Mouse (Mus musculus) lung, postnatal 10 days (tissue): ENCODE measurements at regions not wholly inside any gene's neighbourhood (a gene's known extent, or its start where the extent isn't known, plus 50 kb on each side); places are given as distances from the start of the nearest gene placed in this dataset.

Experiments used
- DNase-seq: peaks from one replicate; pipeline ENCODE4 v3.0.0; 2021

- DNase-seq = no peak
These were observed 173.4 kb upstream of the Ccdc122 start for GRCm38 (mm10) chr14:76863035-76863706.

GRCm38 (mm10) chr14:76858396-76858795 lies 178.2 kb upstream of the Ccdc122 start:
- no peak for DNase-seq

DNA sequence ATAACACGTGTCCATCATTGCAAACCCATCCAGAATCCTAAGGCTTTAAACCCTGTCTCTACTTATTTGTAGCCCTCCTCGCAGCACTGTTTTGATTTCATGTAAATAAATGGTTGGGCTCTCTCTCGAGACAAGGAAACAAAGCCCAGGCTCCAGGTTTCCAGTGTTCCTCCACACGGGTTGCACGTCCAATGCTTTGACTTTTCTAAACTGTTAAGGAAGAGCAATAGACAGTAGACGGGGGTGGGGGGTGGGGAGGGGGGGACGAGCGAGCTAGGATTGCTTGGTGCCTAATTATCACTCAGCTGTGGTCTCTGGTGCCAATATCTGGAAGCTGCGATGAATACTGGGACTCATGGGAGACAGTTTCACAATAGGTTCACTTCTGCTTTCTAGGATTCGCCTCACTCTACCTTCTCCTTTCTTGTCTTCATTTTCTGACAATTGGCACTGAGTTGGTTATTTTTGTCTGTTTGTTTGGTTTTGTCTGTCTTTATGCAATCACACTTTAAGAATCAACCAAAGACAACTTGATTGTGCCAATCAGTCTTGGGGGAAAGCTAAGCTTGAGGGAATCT lies 179.3 kb upstream of the Ccdc122 start:
- no peak for DNase-seq

- DNase-seq = no peak
These were observed 180.0 kb upstream of the Ccdc122 start for GRCm38 (mm10) chr14:76856591-76856990.

GRCm38 (mm10) chr14:76854965-76855364 lies 181.6 kb upstream of the Ccdc122 start:
- DNase-seq = no peak

GRCm38 (mm10) chr14:76851473-76852214 lies 184.9 kb upstream of the Ccdc122 start:
- DNase-seq = no peak

DNA sequence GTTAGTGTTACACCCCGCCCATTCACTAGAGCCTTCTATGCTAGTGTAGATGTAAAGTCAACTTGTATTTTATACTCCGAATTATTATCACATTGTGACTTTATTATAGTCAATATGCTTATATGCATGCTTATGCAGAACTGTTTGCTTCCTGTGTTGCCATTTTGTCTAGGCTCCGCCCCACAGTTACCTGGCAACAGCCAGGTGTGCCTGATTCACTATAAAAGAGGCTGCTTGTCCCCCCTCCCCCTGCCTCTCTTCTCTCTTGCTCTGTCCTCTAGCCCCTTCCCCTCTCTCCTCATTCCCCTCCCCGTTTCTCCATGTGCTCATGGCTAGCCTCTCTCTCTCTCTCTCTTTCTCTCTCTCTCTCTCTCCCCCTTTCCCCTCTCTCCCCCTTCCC lies 185.9 kb upstream of the Ccdc122 start:
- DNase-seq = no peak

- no peak for DNase-seq
These were observed 186.5 kb upstream of the Ccdc122 start for GRCm38 (mm10) chr14:76850051-76850450.

DNA sequence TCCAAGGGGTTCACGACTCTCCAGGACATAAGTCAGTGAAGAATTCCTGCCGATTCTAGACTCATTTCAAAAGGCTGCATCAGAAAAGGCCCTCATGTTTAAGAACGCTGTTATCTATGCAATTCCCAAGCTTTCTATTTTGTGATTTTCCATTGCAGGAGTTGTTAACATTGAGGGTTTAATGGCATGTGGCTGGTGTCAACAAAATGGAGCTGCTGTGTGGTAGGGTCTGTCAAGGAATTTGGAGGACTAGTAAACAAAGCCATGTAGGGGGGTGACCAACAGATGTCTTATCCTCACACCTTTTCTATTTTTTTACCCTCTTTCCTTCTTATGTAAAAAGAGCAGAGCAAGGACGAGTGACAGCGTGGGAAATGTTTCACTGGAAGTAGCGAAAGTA lies 186.9 kb upstream of the Ccdc122 start:
- DNase-seq = peak; percentile 36

DNA sequence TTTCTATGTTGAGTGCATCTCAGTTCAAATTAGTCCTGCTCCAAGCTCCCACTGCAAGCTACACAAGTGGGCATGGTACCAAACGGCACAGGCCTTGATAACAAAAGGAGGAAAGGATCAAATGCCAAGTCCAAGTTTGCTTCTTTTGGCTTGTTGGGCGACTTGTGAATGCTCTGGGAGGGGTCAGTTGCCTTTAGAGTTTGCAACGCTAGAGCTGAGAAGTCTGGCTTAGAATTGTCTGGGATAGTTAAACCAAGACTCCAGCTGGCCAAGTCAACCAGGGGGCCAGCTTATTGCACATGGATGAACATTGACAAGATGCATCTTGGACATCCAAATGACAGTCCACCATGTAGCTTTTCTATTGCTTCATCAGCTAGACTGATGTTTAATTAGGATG lies 187.5 kb upstream of the Ccdc122 start:
- peak; percentile 49 for DNase-seq

DNA sequence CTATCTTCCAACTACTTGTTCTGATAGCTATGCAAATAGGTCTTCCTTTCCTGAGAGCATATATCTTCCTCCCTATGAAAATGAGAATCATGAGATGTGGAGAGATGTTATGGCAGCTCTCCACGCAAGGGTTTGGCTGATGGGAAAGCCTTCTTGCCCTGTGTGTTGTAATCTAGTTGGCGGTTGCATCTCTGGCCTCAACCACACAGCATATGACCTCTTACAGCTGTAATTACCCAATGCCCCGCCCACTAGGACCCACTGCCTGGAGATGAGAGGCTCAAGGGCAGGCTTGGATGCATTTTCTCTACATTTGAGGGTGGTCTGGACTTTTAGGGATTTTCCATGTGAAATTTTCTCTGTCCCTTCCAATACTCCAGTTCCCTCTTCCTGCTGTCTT lies 190.9 kb upstream of the Ccdc122 start:
- DNase-seq = no peak

- no peak for DNase-seq
These were observed 191.9 kb upstream of the Ccdc122 start for GRCm38 (mm10) chr14:76844717-76845116.

DNA sequence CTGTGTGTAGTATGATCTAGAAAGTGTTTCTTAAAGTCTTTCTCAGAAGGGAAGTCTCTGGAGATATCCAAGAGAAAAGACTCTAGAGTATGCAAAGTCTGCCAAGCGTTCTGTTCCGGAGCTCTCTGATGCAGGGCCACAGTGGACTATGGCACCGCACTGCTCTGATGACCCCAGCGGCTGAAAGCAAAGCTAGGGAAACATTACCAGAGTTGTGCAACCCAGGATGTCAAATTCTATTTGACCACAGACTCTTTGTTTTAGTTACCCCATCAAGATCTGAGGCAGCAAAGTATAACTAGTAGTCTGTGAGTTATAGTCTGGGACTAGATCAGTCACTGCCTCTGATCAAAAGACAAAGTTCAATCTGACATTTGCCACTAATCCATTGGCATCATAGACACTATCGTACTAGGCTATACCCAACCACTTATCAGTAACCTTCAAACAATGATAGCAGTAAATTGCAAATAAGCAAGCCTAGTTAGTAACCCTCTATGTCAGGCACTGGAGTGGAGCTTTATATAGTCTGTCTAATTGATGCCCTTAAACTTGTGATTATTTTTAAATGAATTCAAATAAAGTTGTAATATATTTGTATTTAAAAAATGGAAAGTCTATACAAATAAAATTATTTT lies 198.9 kb upstream of the Ccdc122 start:
- no peak for DNase-seq

DNA sequence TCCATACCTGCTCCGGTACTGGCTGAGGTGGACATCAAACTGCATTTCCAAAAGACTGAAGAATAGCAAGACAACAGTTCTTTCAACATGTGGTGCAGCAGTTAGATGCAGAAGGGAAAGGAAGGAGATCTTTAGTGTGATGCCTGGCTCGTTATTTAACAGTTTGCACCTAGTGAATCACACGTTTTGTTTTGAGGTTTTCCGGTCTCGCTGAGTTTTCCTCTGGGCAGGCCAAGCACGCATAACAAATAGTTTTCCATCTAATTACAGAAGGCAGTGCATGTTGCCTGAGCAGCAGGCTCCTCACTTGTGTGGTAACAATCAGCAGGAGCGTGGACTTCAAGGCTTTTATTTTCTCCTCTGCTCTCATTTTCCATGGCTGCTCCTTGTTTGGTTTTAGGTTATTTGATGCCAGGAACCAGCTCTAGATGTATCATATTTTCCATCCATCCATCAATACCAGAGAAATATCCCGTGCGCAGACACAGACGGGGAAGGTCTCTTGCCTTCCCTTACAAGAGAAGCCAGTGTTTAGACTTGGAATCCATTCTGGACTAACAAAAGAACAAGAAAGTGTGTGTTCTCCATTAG lies 199.6 kb upstream of the Ccdc122 start:
- no peak for DNase-seq

- DNase-seq = no peak
These were observed 200.3 kb upstream of the Ccdc122 start for GRCm38 (mm10) chr14:76836271-76836670.

DNA sequence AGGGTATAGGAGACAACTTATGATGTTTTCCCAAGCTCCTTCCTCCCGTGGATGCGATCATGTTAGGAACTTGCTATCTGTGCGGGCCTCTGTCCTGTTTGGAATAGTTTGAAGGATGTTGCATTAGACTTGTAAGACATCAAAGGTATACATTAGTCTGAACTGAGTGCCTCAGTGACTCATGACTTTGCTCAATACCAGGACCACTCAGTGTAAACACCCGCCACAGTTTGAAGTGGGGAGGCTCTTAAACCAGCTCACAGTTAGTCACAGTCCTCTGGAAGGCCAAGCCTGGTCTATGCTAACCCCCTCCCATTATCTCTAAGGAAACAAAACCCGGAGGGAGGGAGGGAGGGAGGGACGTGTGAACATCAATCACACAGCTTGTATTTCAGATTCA lies 202.5 kb upstream of the Ccdc122 start:
- no peak for DNase-seq

- DNase-seq = no peak
These were observed 207.4 kb upstream of the Ccdc122 start for GRCm38 (mm10) chr14:76829161-76829510.

DNA sequence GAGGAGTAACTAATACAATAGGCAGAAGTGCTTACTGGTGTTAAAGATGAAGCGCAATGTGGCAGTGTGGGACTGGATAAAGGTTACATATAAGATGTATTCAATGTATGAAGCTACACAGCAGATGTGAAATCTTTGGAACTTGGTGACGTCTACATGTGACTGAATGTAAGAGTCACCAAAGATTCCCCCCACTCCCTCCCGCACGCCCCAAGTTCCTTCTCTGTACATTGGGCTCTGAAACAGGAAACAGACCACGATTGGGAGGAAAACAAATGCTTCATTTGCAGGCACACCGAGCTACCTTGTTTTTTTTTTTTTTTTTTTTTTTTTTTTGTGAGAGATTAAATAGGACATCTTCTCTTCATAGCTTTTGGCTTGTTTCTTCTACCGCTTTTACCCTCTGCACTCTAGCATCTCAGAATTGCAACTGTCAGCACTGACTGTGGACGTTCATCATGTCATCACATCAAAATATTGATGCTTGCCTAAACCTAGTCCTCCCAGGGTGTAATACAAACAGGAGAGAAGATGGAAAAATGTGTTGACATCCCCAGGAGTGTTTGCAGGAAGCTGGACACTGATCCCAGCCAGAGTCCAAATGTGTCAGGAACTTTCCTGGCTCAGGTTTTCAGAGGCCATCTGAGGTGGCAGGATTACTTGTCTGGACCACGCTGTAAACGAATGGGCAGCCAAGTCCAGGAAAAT lies 208.0 kb upstream of the Ccdc122 start:
- no peak for DNase-seq

DNA sequence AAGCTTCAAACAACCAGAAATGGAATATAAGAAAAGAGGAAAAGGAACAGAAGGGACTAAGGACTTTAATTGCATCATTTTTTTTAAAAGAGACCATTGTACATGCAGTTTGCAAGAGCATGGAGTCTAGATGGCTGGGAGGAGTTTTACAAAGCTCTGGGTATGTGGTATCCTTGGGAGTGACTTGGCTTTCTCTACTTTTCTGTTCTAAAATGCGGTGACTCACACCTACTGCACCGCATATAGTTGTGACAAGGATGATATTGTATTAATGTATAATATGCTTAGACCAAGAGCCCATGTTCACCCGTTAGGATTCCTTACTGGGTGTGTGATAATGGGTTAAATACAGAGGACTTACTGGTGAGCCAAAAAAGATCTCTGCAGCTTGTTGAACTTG lies 212.5 kb upstream of the Ccdc122 start:
- no peak for DNase-seq

- no peak for DNase-seq
These were observed 213.7 kb upstream of the Ccdc122 start for GRCm38 (mm10) chr14:76822766-76823325.

DNA sequence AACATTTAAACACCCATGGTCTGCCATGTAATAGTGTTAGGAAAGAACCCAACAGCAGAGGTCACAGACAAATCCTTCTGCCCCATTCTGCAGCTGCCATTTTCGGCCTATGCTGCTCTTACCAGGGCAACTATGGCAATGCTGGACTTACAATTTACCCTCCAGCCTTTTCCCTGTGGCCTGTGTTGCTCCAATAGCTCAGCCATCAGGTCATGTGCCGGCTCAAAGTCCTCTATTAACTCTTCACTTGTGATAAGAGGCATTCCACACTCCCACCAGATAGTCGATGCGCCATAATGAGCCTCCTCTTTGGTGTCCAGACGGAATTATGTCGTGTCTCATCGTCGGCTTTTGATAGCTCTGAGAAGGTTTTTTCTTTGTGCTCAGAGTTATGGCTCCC lies 214.7 kb upstream of the Ccdc122 start:
- no peak for DNase-seq

GRCm38 (mm10) chr14:76821484-76821883 lies 215.1 kb upstream of the Ccdc122 start:
- DNase-seq = no peak

DNA sequence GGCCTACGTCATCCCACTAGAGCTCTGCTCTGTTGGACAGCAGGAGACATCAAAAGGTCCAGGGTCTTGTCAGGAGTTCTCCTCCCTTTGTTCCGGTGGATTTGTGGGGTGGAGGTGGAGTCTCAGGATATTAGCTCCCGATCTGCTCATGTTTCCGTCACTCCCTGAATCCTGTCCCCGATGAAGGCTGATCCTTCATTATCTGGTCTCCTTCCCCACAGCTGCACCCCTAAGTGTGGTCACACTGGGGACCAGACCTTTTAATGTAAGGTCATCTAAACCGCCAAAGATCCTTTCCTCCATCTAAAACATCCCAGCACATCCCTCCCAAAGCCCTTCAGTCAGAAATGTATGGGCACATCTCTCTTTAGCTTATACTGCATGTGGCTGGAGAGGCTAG lies 215.6 kb upstream of the Ccdc122 start:
- DNase-seq = no peak
